Comparison of ENCODE assay signal across 20 mouse cellular contexts in genomic region chr7:131187047-131187446, GRCm38 (mm10). TPM values are rescaled to one million over a fixed set of nuclear protein-coding genes. Genes with fewer than 3 reads are reported as not detected.
DNase-seq lines count a peak whose midpoint lies in the region; ATAC-seq lines count a peak whose summit lies in the region.
"Had no signal": no experiment of that assay in that cellular context is flagged by ENCODE, and none has a peak within 500 bp of the region (broad histone marks: within the 10 kb centered on the region; RNA-seq: fewer than 3 reads in every experiment).

No protein-coding gene starts in this region.

- H3K9me3 ChIP-seq in heart, embryonic 10.5 days: no peaks in the 10 kb centered on the region
- no peaks in the 10 kb centered on the region for H3K9me3 ChIP-seq in liver, embryonic 12.5 days (replicated peaks)
- H3K9me3 ChIP-seq: heart, embryonic 13.5 days; hindbrain, embryonic 13.5 days; limb, embryonic 10.5 days had no signal

- H3K4me2 ChIP-seq in liver, embryonic 12.5 days: no peak overlapping the region
- H3K4me2 ChIP-seq: heart, embryonic 13.5 days; hindbrain, embryonic 13.5 days had no signal

- H3K36me3 ChIP-seq in heart, embryonic 10.5 days: no peaks in the 10 kb centered on the region
- H3K36me3 ChIP-seq in liver, embryonic 12.5 days: no peaks in the 10 kb centered on the region
- H3K36me3 ChIP-seq: heart, embryonic 13.5 days; hindbrain, embryonic 13.5 days; limb, embryonic 10.5 days had no signal

- H3K9ac ChIP-seq in liver, embryonic 12.5 days: no peak overlapping the region
- H3K9ac ChIP-seq: heart, embryonic 13.5 days; hindbrain, embryonic 13.5 days had no signal

- WGBS in heart, embryonic 10.5 days: 71% methylated on average over 8 of the region's 8 CpGs
- 65% methylated on average over 8 of the region's 8 CpGs for WGBS in liver, embryonic 12.5 days (ENCODE audit: insufficient replicate concordance)

- H3K27me3 ChIP-seq in heart, embryonic 10.5 days (ENCODE audit: insufficient read depth, poor library complexity, severe bottlenecking): no peaks in the 10 kb centered on the region
- no peaks in the 10 kb centered on the region for H3K27me3 ChIP-seq in liver, embryonic 12.5 days (replicated peaks)
- H3K27me3 ChIP-seq: hindbrain, embryonic 13.5 days had no signal

- DNase-seq in heart, embryonic 10.5 days (ENCODE audit: low spot score): peak; percentile 41
- no peak for DNase-seq in heart, postnatal 25 days (ENCODE audit: low spot score)
- peak; percentile 7 for DNase-seq in NIH3T3 (ENCODE audit: low read depth)
- DNase-seq in layer of hippocampus, adult 9-11 months: peak; percentile 29
- DNase-seq in lung, postnatal 25 days (ENCODE audit: low spot score): peak; percentile 46
- no peak for DNase-seq in ovary, postnatal 36 days (ENCODE audit: low spot score)
- DNase-seq in adrenal gland, adult 2 months: no peak
- DNase-seq: adrenal gland, adult 8-10 months; B cell, adult 2 months; kidney, adult 2 months had no signal

- H3K27ac ChIP-seq in heart, embryonic 10.5 days: no peak overlapping the region
- H3K27ac ChIP-seq in liver, embryonic 12.5 days: no peak overlapping the region
- H3K27ac ChIP-seq: heart, embryonic 13.5 days; hindbrain, embryonic 13.5 days; limb, embryonic 10.5 days had no signal

- no peak overlapping the region for H3K4me3 ChIP-seq in heart, embryonic 10.5 days
- no peak overlapping the region for H3K4me3 ChIP-seq in liver, embryonic 12.5 days
- H3K4me3 ChIP-seq: heart, embryonic 13.5 days; hindbrain, embryonic 13.5 days; limb, embryonic 10.5 days had no signal

- no peak for ATAC-seq in liver, embryonic 12.5 days

- intact Hi-C loops in heart, postnatal 25 days (cut with DNase I): no loop called here

- no peaks in the 10 kb centered on the region for H3K4me1 ChIP-seq in heart, embryonic 10.5 days
- H3K4me1 ChIP-seq in liver, embryonic 12.5 days: no peaks in the 10 kb centered on the region
- H3K4me1 ChIP-seq: heart, embryonic 13.5 days; hindbrain, embryonic 13.5 days; limb, embryonic 10.5 days had no signal

RNA-seq across cellular contexts. Expression of gene 5430419D17Rik, which starts 12.8 kb away (rescaled TPM):
- 0.06 and 0.07 TPM in 2 replicates for polyA plus RNA-seq in heart, embryonic 10.5 days (2016; fragmentation: Nextera tagmentation; extraction: Ambion mirVana)
- total RNA-seq in heart, postnatal 25 days (2021): 10 to 100 TPM; 12.2 to 13.0 TPM
- polyA plus RNA-seq in liver, embryonic 12.5 days (2016; fragmentation: Nextera tagmentation; extraction: Ambion mirVana): not detected in 2 replicates
- not detected for total RNA-seq in adrenal gland, adult 2 months (2021)
- not detected in 2 replicates for polyA plus RNA-seq in adrenal gland, adult 2 months (2012; rRNA removed)
- total RNA-seq: adrenal gland, adult 8-10 months; common myeloid progenitor, adult 5-6 weeks; gastrocnemius, adult 18-20 months; MEL had no signal
- polyA plus RNA-seq: hindbrain, embryonic 13.5 days; kidney, adult 2 months; limb, embryonic 10.5 days; liver, embryonic 16.5 days; midbrain, postnatal 0 days had no signal

RNA-seq across cellular contexts. Expression of gene 4933402N03Rik, which starts 40.9 kb away (rescaled TPM):
- not detected in 2 replicates for polyA plus RNA-seq in heart, embryonic 10.5 days (2016; fragmentation: Nextera tagmentation; extraction: Ambion mirVana)
- total RNA-seq in heart, postnatal 25 days (2021): not detected
- not detected in 2 replicates for polyA plus RNA-seq in liver, embryonic 12.5 days (2016; fragmentation: Nextera tagmentation; extraction: Ambion mirVana)
- total RNA-seq in adrenal gland, adult 2 months (2021): not detected
- not detected in 2 replicates for polyA plus RNA-seq in adrenal gland, adult 2 months (2012; rRNA removed)
- total RNA-seq: adrenal gland, adult 8-10 months; common myeloid progenitor, adult 5-6 weeks; gastrocnemius, adult 18-20 months; MEL; midbrain, postnatal 0 days had no signal
- polyA plus RNA-seq: heart, embryonic 13.5 days; hindbrain, embryonic 13.5 days; kidney, adult 2 months; limb, embryonic 10.5 days; liver, embryonic 16.5 days; midbrain, postnatal 0 days; thymus, postnatal 0 days had no signal

Comparison
In these comparisons a context has a peak if more than half of its experiments do, and no peak if none do; other contexts are left out.
1. DNase-seq: peak in heart, embryonic 10.5 days (single experiment), NIH3T3 (single experiment), layer of hippocampus, adult 9-11 months (single experiment) and lung, postnatal 25 days (single experiment); none in heart, postnatal 25 days (single experiment), ovary, postnatal 36 days (single experiment) and adrenal gland, adult 2 months (single experiment).